Mouse (Mus musculus): ENCODE results near the gene Olfr1208.

Olfr1208 gene

DNA sequence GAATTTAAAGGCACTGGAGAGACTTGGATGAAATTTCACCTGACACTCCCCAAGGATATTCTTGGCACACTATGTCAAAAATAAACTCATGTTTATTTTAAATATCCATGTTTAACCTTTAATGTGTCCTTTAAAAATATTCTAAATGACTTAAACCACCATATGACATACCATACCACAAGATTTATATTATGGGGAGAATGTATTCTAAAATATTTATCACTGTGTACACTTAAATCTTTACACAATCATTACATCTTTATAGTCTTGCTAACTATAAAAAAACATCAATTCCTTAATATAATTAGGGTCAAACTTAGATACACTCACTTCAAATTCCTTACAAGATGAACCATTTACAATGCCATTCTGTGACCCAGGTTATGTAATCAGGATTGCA, at the start of gene Olfr1208:
Gene Olfr1208 (minus strand): TSS at position 101 of the 400 bp plus-strand sequence.
- no peak for DNase-seq (ENCODE audit: low spot score)

DNA sequence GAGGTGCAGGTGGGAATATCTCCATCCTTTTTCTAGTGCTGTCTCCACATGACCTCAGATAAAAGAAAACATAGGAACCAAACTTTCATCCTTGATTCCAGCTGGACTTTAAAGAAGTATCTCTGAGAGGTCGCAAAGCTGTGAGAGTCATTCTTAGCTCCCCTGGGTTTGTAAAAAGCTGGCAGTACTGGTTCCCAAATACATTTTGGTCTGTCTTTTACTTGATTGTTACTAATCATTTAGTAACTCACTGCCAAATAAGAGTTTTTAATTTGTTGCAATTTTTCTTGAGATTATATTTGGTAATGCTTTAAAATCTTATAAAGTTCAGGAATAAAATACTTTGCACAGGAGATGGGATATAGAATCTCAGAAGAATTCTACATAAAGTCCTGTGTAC, 35.9 kb upstream of the Olfr1208 start, which contains the start of gene Olfr1211:
Gene Olfr1211 (minus strand): TSS at position 101 of the 400 bp plus-strand sequence.
- no peak for DNase-seq (ENCODE audit: low spot score)

- no peak for DNase-seq (ENCODE audit: low spot score)
Measured at GRCm38 (mm10) chr2:88915057-88915456, 12.9 kb upstream of the Olfr1208 start, which contains the start of gene Olfr1209. TSS of gene Olfr1209 (minus strand) at chr2:88915157.

- no peak for DNase-seq (ENCODE audit: low spot score)
Measured at GRCm38 (mm10) chr2:88862931-88863330, 39.2 kb downstream of the Olfr1208 start, which contains the start of gene Olfr1206. TSS of gene Olfr1206 (plus strand) at chr2:88863231.

- no peak for DNase-seq (ENCODE audit: low spot score)
Measured at GRCm38 (mm10) chr2:88848992-88849391, 53.1 kb downstream of the Olfr1208 start, which contains the start of gene Olfr1204. TSS of gene Olfr1204 (plus strand) at chr2:88849292.

All from yolk sac, embryonic 10.5 days (tissue).